17 mouse cellular contexts compared by ENCODE assay signal in the genomic region with DNA sequence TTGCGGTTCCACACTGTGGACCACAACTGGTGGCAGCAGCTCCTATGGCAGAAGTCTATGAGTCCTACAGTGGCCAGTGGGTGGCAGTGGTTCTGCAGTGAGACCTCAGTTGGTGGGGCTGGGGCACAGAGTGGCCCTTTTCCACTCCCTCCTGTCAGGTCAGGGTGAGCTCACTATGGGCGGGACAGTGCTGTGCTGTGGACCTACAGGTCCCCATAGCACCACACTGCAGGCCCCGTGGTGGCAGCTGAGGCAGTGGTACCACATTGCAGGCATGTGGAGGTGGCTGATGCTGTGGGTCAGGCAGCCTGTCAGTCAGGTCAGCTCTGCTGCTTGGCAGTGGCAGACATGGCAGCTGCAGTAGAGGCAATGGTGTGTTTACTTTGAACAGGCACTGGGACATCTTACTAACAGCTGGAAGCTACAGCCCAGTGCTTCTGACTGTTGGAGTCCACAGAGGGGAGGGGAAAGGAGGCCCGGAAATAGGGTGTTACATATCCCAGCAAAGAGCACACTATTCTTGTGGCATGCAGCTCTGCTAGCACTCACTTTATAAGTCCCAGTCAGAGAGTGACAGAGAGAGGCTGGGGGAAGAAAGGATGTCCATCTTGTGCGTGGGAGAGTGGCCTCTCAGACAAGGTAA. TPM values are rescaled to one million over a fixed set of nuclear protein-coding genes. Genes with fewer than 3 reads are reported as not detected.
DNase-seq lines count a peak whose midpoint lies in the region; ATAC-seq lines count a peak whose summit lies in the region.
"Had no signal": no experiment of that assay in that cellular context is flagged by ENCODE, and none has a peak within 500 bp of the region (broad histone marks: within the 10 kb centered on the region; RNA-seq: fewer than 3 reads in every experiment).

No protein-coding gene starts in this region.

- peak; percentile 10 for DNase-seq in CD4-positive, CD25-positive, alpha-beta regulatory T cell, adult 2 months (ENCODE audit: low read depth, low spot score)
- no peak for DNase-seq in lung, postnatal 36 days
- no peak for DNase-seq in hindbrain, embryonic 10.5 days (ENCODE audit: low spot score)
- DNase-seq: adrenal gland, postnatal 14 days; cerebellum, adult 11 months; gastrocnemius, postnatal 10 days; right cerebral cortex, adult 18-20 months had no signal

- H3K4me3 ChIP-seq in lung, embryonic 16.5 days (ENCODE audit: low read length): no peak overlapping the region
- H3K4me3 ChIP-seq in kidney, embryonic 16.5 days (ENCODE audit: low read length): no peak overlapping the region
- no peak overlapping the region for H3K4me3 ChIP-seq in stomach, embryonic 15.5 days (replicated peaks)
- H3K4me3 ChIP-seq in hindbrain, embryonic 10.5 days: no peak overlapping the region
- H3K4me3 ChIP-seq: forebrain, embryonic 13.5 days; heart, embryonic 15.5 days had no signal

- H3K4me2 ChIP-seq in lung, embryonic 16.5 days (ENCODE audit: low read depth, low read length): no peak overlapping the region
- H3K4me2 ChIP-seq in kidney, embryonic 16.5 days (replicated peaks; ENCODE audit: low read depth, low read length): no peak overlapping the region
- no peak overlapping the region for H3K4me2 ChIP-seq in stomach, embryonic 15.5 days
- H3K4me2 ChIP-seq: forebrain, embryonic 13.5 days; heart, embryonic 15.5 days had no signal

- no peak for ATAC-seq in CD4-positive, CD25-positive, alpha-beta regulatory T cell, adult 4 months
- ATAC-seq in lung, embryonic 16.5 days (ENCODE audit: low read depth): peak; percentile 70
- peak; percentile 81 for ATAC-seq in kidney, embryonic 16.5 days (ENCODE audit: low FRiP score, low TSS enrichment)
- peak; percentile 39; the same call in 1 of the 2 replicates for ATAC-seq in stomach, embryonic 15.5 days (ENCODE audit: insufficient read depth, low FRiP score, low read depth)
- ATAC-seq in inflammation-experienced regulatory T-cells, adult 6 months: no peak
- ATAC-seq: forebrain, embryonic 13.5 days; Patski had no signal

- no peaks in the 10 kb centered on the region for H3K36me3 ChIP-seq in lung, embryonic 16.5 days (ENCODE audit: control insufficient read depth, insufficient read depth, low read length)
- no peaks in the 10 kb centered on the region for H3K36me3 ChIP-seq in kidney, embryonic 16.5 days (ENCODE audit: insufficient read depth, low read length)
- H3K36me3 ChIP-seq in stomach, embryonic 15.5 days: no peaks in the 10 kb centered on the region
- no peaks in the 10 kb centered on the region for H3K36me3 ChIP-seq in hindbrain, embryonic 10.5 days
- H3K36me3 ChIP-seq: heart, embryonic 15.5 days had no signal

- 47% methylated on average over 5 of the region's 5 CpGs for WGBS in lung, embryonic 16.5 days
- WGBS in kidney, embryonic 16.5 days: 56% methylated on average over 5 of the region's 5 CpGs
- WGBS in stomach, embryonic 15.5 days: 60% methylated on average over 5 of the region's 5 CpGs
- WGBS in hindbrain, embryonic 10.5 days: 73% methylated on average over 5 of the region's 5 CpGs

- no peaks in the 10 kb centered on the region for H3K27me3 ChIP-seq in lung, embryonic 16.5 days (ENCODE audit: control insufficient read depth, insufficient read depth, low read depth, low read length)
- no peaks in the 10 kb centered on the region for H3K27me3 ChIP-seq in kidney, embryonic 16.5 days (ENCODE audit: insufficient read depth, low read length)
- H3K27me3 ChIP-seq in stomach, embryonic 15.5 days (replicated peaks): no peaks in the 10 kb centered on the region
- no peaks in the 10 kb centered on the region for H3K27me3 ChIP-seq in hindbrain, embryonic 10.5 days (ENCODE audit: insufficient read depth, poor library complexity, severe bottlenecking)
- H3K27me3 ChIP-seq: forebrain, embryonic 13.5 days; heart, embryonic 15.5 days; Patski had no signal

- no peak overlapping the region for H3K9ac ChIP-seq in lung, embryonic 16.5 days (ENCODE audit: low read length)
- no peak overlapping the region for H3K9ac ChIP-seq in kidney, embryonic 16.5 days (replicated peaks; ENCODE audit: low read length)
- H3K9ac ChIP-seq in stomach, embryonic 15.5 days: no peak overlapping the region
- H3K9ac ChIP-seq: forebrain, embryonic 13.5 days; heart, embryonic 15.5 days had no signal

- H3K27ac ChIP-seq in lung, embryonic 16.5 days (ENCODE audit: low read length): no peak overlapping the region
- H3K27ac ChIP-seq in kidney, embryonic 16.5 days (ENCODE audit: low read length): no peak overlapping the region
- no peak overlapping the region for H3K27ac ChIP-seq in stomach, embryonic 15.5 days
- no peak overlapping the region for H3K27ac ChIP-seq in hindbrain, embryonic 10.5 days
- H3K27ac ChIP-seq: forebrain, embryonic 13.5 days; heart, embryonic 15.5 days; macrophage had no signal

- no peaks in the 10 kb centered on the region for H3K4me1 ChIP-seq in lung, embryonic 16.5 days (replicated peaks; ENCODE audit: control insufficient read depth, insufficient read depth, low read length)
- no peaks in the 10 kb centered on the region for H3K4me1 ChIP-seq in kidney, embryonic 16.5 days (ENCODE audit: insufficient read depth, low read length)
- H3K4me1 ChIP-seq in stomach, embryonic 15.5 days: peaks cover 5% of the 10 kb centered on the region; the same call in 1 of the 2 replicates
- H3K4me1 ChIP-seq in hindbrain, embryonic 10.5 days (replicated peaks): 0 out of 2 replicates have a peak, but pooled peaks cover 2% of the 10 kb centered on the region
- H3K4me1 ChIP-seq: forebrain, embryonic 13.5 days; heart, embryonic 15.5 days had no signal

- no peaks in the 10 kb centered on the region for H3K9me3 ChIP-seq in lung, embryonic 16.5 days (ENCODE audit: control insufficient read depth, low read length)
- H3K9me3 ChIP-seq in kidney, embryonic 16.5 days (ENCODE audit: low read length): peaks cover 10% of the 10 kb centered on the region
- H3K9me3 ChIP-seq in stomach, embryonic 15.5 days: no peaks in the 10 kb centered on the region
- H3K9me3 ChIP-seq in hindbrain, embryonic 10.5 days: peaks cover 15% of the 10 kb centered on the region
- H3K9me3 ChIP-seq: heart, embryonic 15.5 days had no signal

RNA-seq across cellular contexts. Expression of gene Cyp2d9, which starts 4.9 kb away (rescaled TPM):
- not detected for polyA plus RNA-seq in CD4-positive, CD25-positive, alpha-beta regulatory T cell, adult 4 months (2017; shearing (Covaris generic))
- polyA plus RNA-seq in lung, embryonic 16.5 days (2015; fragmentation: Nextera tagmentation; extraction: Ambion mirVana): not detected in 2 replicates
- 0.11 TPM in 1 of 2 replicates, not detected in the other for polyA plus RNA-seq in kidney, embryonic 16.5 days (2015; fragmentation: Nextera tagmentation; extraction: Ambion mirVana)
- 0.60 TPM in 1 of 2 replicates, not detected in the other for polyA plus RNA-seq in stomach, embryonic 15.5 days (2015; fragmentation: Nextera tagmentation; extraction: Ambion mirVana)
- not detected for polyA plus RNA-seq in inflammation-experienced regulatory T-cells, adult 6 months (2017; shearing (Covaris generic))
- polyA plus RNA-seq in hindbrain, embryonic 10.5 days (2016; fragmentation: Nextera tagmentation; extraction: Ambion mirVana): not detected in 2 replicates
- polyA plus RNA-seq: forebrain, embryonic 13.5 days; heart, embryonic 15.5 days; macrophage; Patski had no signal

RNA-seq across cellular contexts. Expression of gene Cyp2d10, which starts 31.1 kb away (rescaled TPM):
- polyA plus RNA-seq in CD4-positive, CD25-positive, alpha-beta regulatory T cell, adult 4 months (2017; shearing (Covaris generic)): not detected
- polyA plus RNA-seq in lung, embryonic 16.5 days (2015; fragmentation: Nextera tagmentation; extraction: Ambion mirVana): 0.18 and 0.63 TPM in 2 replicates
- 0.26 TPM in 1 of 2 replicates, not detected in the other for polyA plus RNA-seq in kidney, embryonic 16.5 days (2015; fragmentation: Nextera tagmentation; extraction: Ambion mirVana)
- polyA plus RNA-seq in stomach, embryonic 15.5 days (2015; fragmentation: Nextera tagmentation; extraction: Ambion mirVana): 2.1 and 3.4 TPM in 2 replicates
- polyA plus RNA-seq in inflammation-experienced regulatory T-cells, adult 6 months (2017; shearing (Covaris generic)): not detected
- not detected in 2 replicates for polyA plus RNA-seq in hindbrain, embryonic 10.5 days (2016; fragmentation: Nextera tagmentation; extraction: Ambion mirVana)
- polyA plus RNA-seq: forebrain, embryonic 13.5 days; heart, embryonic 15.5 days; macrophage had no signal

RNA-seq across cellular contexts. Expression of gene Cyp2d11, which starts 44.3 kb away (rescaled TPM):
- not detected for polyA plus RNA-seq in CD4-positive, CD25-positive, alpha-beta regulatory T cell, adult 4 months (2017; shearing (Covaris generic))
- not detected in 2 replicates for polyA plus RNA-seq in lung, embryonic 16.5 days (2015; fragmentation: Nextera tagmentation; extraction: Ambion mirVana)
- not detected in 2 replicates for polyA plus RNA-seq in kidney, embryonic 16.5 days (2015; fragmentation: Nextera tagmentation; extraction: Ambion mirVana)
- polyA plus RNA-seq in stomach, embryonic 15.5 days (2015; fragmentation: Nextera tagmentation; extraction: Ambion mirVana): not detected in 2 replicates
- not detected for polyA plus RNA-seq in inflammation-experienced regulatory T-cells, adult 6 months (2017; shearing (Covaris generic))
- not detected in 2 replicates for polyA plus RNA-seq in hindbrain, embryonic 10.5 days (2016; fragmentation: Nextera tagmentation; extraction: Ambion mirVana)
- polyA plus RNA-seq: forebrain, embryonic 13.5 days; heart, embryonic 15.5 days; large intestine, adult 2 months; macrophage; Patski had no signal

RNA-seq across cellular contexts. Expression of gene Cyp2d22, which starts 58.0 kb away (rescaled TPM):
- 10 to 100 TPM; 10.7 to 12.5 TPM for polyA plus RNA-seq in CD4-positive, CD25-positive, alpha-beta regulatory T cell, adult 4 months (2017; shearing (Covaris generic))
- 9.7 and 12.7 TPM in 2 replicates for polyA plus RNA-seq in lung, embryonic 16.5 days (2015; fragmentation: Nextera tagmentation; extraction: Ambion mirVana)
- 18.2 and 21.1 TPM in 2 replicates for polyA plus RNA-seq in kidney, embryonic 16.5 days (2015; fragmentation: Nextera tagmentation; extraction: Ambion mirVana)
- 12.1 and 14.3 TPM in 2 replicates for polyA plus RNA-seq in stomach, embryonic 15.5 days (2015; fragmentation: Nextera tagmentation; extraction: Ambion mirVana)
- 1 to 10 TPM in 2 of 3 experiments, not detected in 1; 2.6 to 3.5 TPM for polyA plus RNA-seq in inflammation-experienced regulatory T-cells, adult 6 months (2017; shearing (Covaris generic))
- 2.5 and 3.0 TPM in 2 replicates for polyA plus RNA-seq in hindbrain, embryonic 10.5 days (2016; fragmentation: Nextera tagmentation; extraction: Ambion mirVana)
- polyA plus RNA-seq: macrophage had no signal

Comparison
In these comparisons a context has a peak if more than half of its experiments do, and no peak if none do; other contexts are left out.
1. ATAC-seq: peak in lung, embryonic 16.5 days (single experiment), kidney, embryonic 16.5 days (single experiment) and stomach, embryonic 15.5 days (single experiment); none in CD4-positive, CD25-positive, alpha-beta regulatory T cell, adult 4 months (single experiment) and inflammation-experienced regulatory T-cells, adult 6 months (single experiment).